15 mouse cellular contexts compared by ENCODE assay signal in the genomic region with DNA sequence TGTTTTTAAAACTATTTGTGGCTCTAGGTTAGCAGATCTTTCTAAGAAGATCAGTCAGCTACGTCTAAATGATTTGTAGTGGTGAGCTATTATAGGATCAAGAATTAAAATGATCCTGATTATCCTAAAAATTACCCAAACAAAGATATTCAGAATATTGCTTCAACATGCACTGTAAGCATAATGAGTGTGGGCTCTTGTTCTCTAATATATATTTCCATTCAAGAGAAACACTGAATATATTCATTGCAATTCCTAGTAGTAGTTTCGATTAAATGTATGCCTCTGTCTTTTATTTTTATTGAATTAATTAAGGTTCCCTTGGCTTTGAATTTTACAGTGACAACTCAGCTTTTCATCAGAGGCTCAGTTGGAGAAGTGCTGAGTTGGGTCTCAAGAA.
"Had no signal": no experiment of that assay in that cellular context is flagged by ENCODE, and none has a peak within 500 bp of the region (broad histone marks: within the 10 kb centered on the region; RNA-seq: fewer than 3 reads in every experiment).

No protein-coding gene starts in this region.

- H3K4me1 ChIP-seq: neural tube, embryonic 13.5 days; neural tube, embryonic 15.5 days had no signal

- H3K4me3 ChIP-seq: midbrain, embryonic 10.5 days; midbrain, embryonic 13.5 days; midbrain, embryonic 15.5 days; myocyte; neural tube, embryonic 13.5 days; neural tube, embryonic 15.5 days had no signal

- H3K27ac ChIP-seq: midbrain, embryonic 10.5 days; neural tube, embryonic 13.5 days; neural tube, embryonic 15.5 days had no signal

- H3K9me3 ChIP-seq: midbrain, embryonic 10.5 days; midbrain, embryonic 13.5 days; midbrain, embryonic 15.5 days; neural tube, embryonic 13.5 days; neural tube, embryonic 15.5 days had no signal

- H3K36me3 ChIP-seq: midbrain, embryonic 10.5 days; midbrain, embryonic 13.5 days; midbrain, embryonic 15.5 days; neural tube, embryonic 13.5 days; neural tube, embryonic 15.5 days had no signal

- DNase-seq: lung, adult 18-20 months; right cerebral cortex, adult 18-20 months; right cerebral cortex, postnatal 25 days; right cerebral cortex, postnatal 4 days; spleen, adult 18-20 months; thymus, adult 18-20 months; thymus, postnatal 14 days; thymus, postnatal 36 days had no signal

- H3K27me3 ChIP-seq: midbrain, embryonic 13.5 days; midbrain, embryonic 15.5 days; neural tube, embryonic 13.5 days; neural tube, embryonic 15.5 days had no signal

- H3K4me2 ChIP-seq: lung, embryonic 14.5 days; midbrain, embryonic 13.5 days; midbrain, embryonic 15.5 days; neural tube, embryonic 13.5 days; neural tube, embryonic 15.5 days had no signal

- H3K9ac ChIP-seq: lung, embryonic 14.5 days; midbrain, embryonic 13.5 days; midbrain, embryonic 15.5 days; neural tube, embryonic 13.5 days; neural tube, embryonic 15.5 days had no signal
